Mouse (Mus musculus) cerebellum, adult 2 months (tissue): Measurements from ENCODE around the gene Fhad1.

Experiments
- CTCF ChIP-seq: fragments of 200-500 bp; IDR thresholded peaks from 2 replicates; pipeline ENCODE4 v1.5.1; 2011; ENCODE audit warnings: low read depth, mild to moderate bottlenecking, control low read depth, low read length, moderate library complexity, borderline replicate concordance; ENCODE audit not compliant: insufficient read depth
- POLR2A ChIP-seq: fragments of 200-500 bp; IDR thresholded peaks from 2 replicates; pipeline ENCODE4 v1.6.1; 2011; ENCODE audit warnings: low read length, control low read depth, borderline replicate concordance; ENCODE audit not compliant: insufficient read depth

DNA sequence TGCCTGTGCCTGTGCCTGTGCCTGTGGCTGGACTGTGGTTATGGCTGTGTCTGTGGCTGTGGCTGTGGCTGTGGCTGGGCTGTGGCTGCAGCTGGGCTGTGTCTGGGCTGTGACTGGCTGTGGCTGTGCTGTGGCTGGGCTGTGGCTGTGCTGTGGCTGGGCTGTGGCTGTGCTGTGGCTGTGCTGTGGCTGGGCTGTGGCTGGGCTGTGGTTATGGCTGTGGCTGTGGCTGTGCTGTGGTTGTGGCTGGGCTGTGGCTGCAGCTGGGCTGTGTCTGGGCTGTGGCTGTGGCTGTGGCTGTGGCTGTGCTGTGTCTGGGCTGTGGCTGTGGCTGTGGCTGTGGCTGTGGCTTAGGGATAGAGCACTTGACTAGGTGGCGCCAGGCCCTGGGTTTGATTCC is 26.7 kb downstream of the Fhad1 start:
- TF ChIP-seq CTCF, result no peak
- no peak for TF ChIP-seq POLR2A
